Mouse (Mus musculus) MEL (cell line): ENCODE data around the gene Nuf2.

Experiments used
- CHD1 ChIP-seq: IDR thresholded peaks from 2 replicates; pipeline ENCODE4 v1.6.1; 2012; ENCODE audit warnings: low read depth, mild to moderate bottlenecking, inconsistent platforms, low read length, improper control_type of control experiment
- CTCF ChIP-seq, 3 experiments: IDR thresholded peaks in 2 of 3; conservative IDR thresholded peaks in 1 of 3; 2 replicates each; pipeline ENCODE4 v1.5.1; 2011 to 2012; ENCODE audit warnings: low read length in 3 of 3, low read depth in 2 of 3, mild to moderate bottlenecking in 2 of 3, improper control_type of control experiment in 1 of 3, inconsistent platforms in 1 of 3, mixed read lengths in 1 of 3, moderate library complexity in 1 of 3; ENCODE audit not compliant: control insufficient read depth in 1 of 3, insufficient read depth in 1 of 3, poor library complexity in 1 of 3, severe bottlenecking in 1 of 3
- E2F4 ChIP-seq: IDR thresholded peaks from 2 replicates; pipeline ENCODE4 v1.6.1; 2011; ENCODE audit warnings: low read depth, low read length, improper control_type of control experiment, borderline replicate concordance
- EP300 ChIP-seq, 2 experiments: IDR thresholded peaks; 2 replicates each; pipeline ENCODE4 v1.6.1; 2011; ENCODE audit warnings: improper control_type of control experiment in 2 of 2, low read length in 2 of 2, low read depth in 1 of 2, mild to moderate bottlenecking in 1 of 2
- GATA1 ChIP-seq: IDR thresholded peaks from 2 replicates; pipeline ENCODE4 v1.6.1; 2011; ENCODE audit warnings: low read depth, low read length, improper control_type of control experiment
- HCFC1 ChIP-seq: IDR thresholded peaks from 2 replicates; pipeline ENCODE4 v1.6.1; 2012; ENCODE audit warnings: low read depth, mild to moderate bottlenecking, inconsistent platforms, low read length, improper control_type of control experiment, moderate library complexity
- MAFK ChIP-seq: IDR thresholded peaks from 2 replicates; pipeline ENCODE4 v1.6.1; 2011; ENCODE audit warnings: low read depth, mild to moderate bottlenecking, low read length, improper control_type of control experiment, borderline replicate concordance
- MEF2A ChIP-seq: IDR thresholded peaks from 2 replicates; pipeline ENCODE4 v1.6.1; 2014; ENCODE audit warnings: low read depth, mild to moderate bottlenecking, inconsistent platforms, low read length, improper control_type of control experiment; ENCODE audit not compliant: poor library complexity, insufficient replicate concordance, severe bottlenecking; ENCODE audit errors: extremely low read depth
- POLR2A ChIP-seq, 2 experiments: IDR thresholded peaks; 2 replicates each; pipeline ENCODE4 v1.6.1; 2011 to 2012; ENCODE audit warnings: low read length in 2 of 2, mild to moderate bottlenecking in 2 of 2, control low read depth in 1 of 2, improper control_type of control experiment in 1 of 2, low read depth in 1 of 2, moderate library complexity in 1 of 2; ENCODE audit not compliant: control insufficient read depth in 1 of 2, insufficient read depth in 1 of 2, poor library complexity in 1 of 2
- TCF12 ChIP-seq: IDR thresholded peaks from 2 replicates; pipeline ENCODE4 v1.6.1; 2014; ENCODE audit warnings: low read depth, mild to moderate bottlenecking, inconsistent platforms, low read length, improper control_type of control experiment, moderate library complexity
- USF1 ChIP-seq: IDR thresholded peaks from 2 replicates; pipeline ENCODE4 v1.6.1; 2014; ENCODE audit warnings: low read depth, mild to moderate bottlenecking, inconsistent platforms, low read length, improper control_type of control experiment, moderate library complexity
- ZC3H11A ChIP-seq: IDR thresholded peaks from 2 replicates; pipeline ENCODE4 v1.6.1; 2012; ENCODE audit warnings: low read depth, mild to moderate bottlenecking, inconsistent platforms, low read length, improper control_type of control experiment

- TF ChIP-seq POLR2A (IDR thresholded peaks at IDR 0.05; ENCODE audit: control insufficient read depth in 1 of 2, insufficient read depth in 1 of 2, low read depth in 1 of 2, low read length in 2 of 2, poor library complexity in 1 of 2) (no peak), GATA1 (no peak), CHD1 (no peak), CTCF (IDR thresholded peaks at IDR 0.05 in 2 of 3, conservative IDR thresholded peaks at IDR 0.05 in 1 of 3; ENCODE audit: control insufficient read depth in 1 of 3, insufficient read depth in 1 of 3, low read depth in 2 of 3, low read length in 3 of 3, poor library complexity in 1 of 3, severe bottlenecking in 1 of 3) (no peak), HCFC1 (no peak), USF1 (no peak), MAFK (no peak), MEF2A (no peak), TCF12 (no peak), EP300 (IDR thresholded peaks at IDR 0.05; ENCODE audit: low read depth in 1 of 2, low read length in 2 of 2) (no peak), ZC3H11A (no peak), E2F4 (no peak)
Observed at GRCm38 (mm10) chr1:169555621-169556020, 24.4 kb upstream of the Nuf2 start.
